Mouse (Mus musculus) liver, postnatal 0 days (tissue): ENCODE data around the gene Msi2. TPM values are rescaled to one million over a fixed set of nuclear protein-coding genes. Genes with fewer than 3 reads are reported as not detected.

Source experiments
- ATAC-seq: fragments of 200-750 bp; cut with Nextera tagmentation; 2 replicates; pipeline ENCODE4 v1.8.0; 2017; ENCODE audit warnings: mild to moderate bottlenecking, moderate library complexity
- DNase-seq: peaks from one replicate; pipeline ENCODE4 v3.0.0-alpha.2; 2016
- H3K27ac ChIP-seq: fragments of 300-500 bp; sonication (generic); 2 replicates; pipeline ENCODE4 v1.5.1; 2014; ENCODE audit warnings: antibody characterized with exemption, moderate library complexity, mild to moderate bottlenecking, low read depth
- H3K27me3 ChIP-seq: fragments of 300-500 bp; sonication (generic); 2 replicates; pipeline ENCODE4 v1.6.1; 2014; ENCODE audit warnings: low read length, control low read depth, mixed read lengths; ENCODE audit not compliant: insufficient read depth
- H3K36me3 ChIP-seq: fragments of 300-500 bp; sonication (generic); replicated peaks from 2 replicates; pipeline ENCODE4 v1.6.1; 2014; ENCODE audit warnings: mild to moderate bottlenecking, control low read depth, low read length, moderate library complexity, mixed read lengths; ENCODE audit not compliant: insufficient read depth
- H3K4me1 ChIP-seq: fragments of 300-500 bp; sonication (generic); 2 replicates; pipeline ENCODE4 v1.6.1; 2014; ENCODE audit warnings: antibody characterized with exemption, mild to moderate bottlenecking, control low read depth; ENCODE audit not compliant: insufficient read depth
- H3K4me2 ChIP-seq: fragments of 300-500 bp; sonication (generic); 2 replicates; pipeline ENCODE4 v1.6.1; 2014; ENCODE audit warnings: low read depth, mild to moderate bottlenecking, low read length, moderate library complexity, mixed read lengths
- H3K4me3 ChIP-seq: fragments of 300-500 bp; sonication (generic); 2 replicates; pipeline ENCODE4 v1.5.1; 2014; ENCODE audit warnings: low read depth, low read length
- H3K9ac ChIP-seq: fragments of 300-500 bp; sonication (generic); replicated peaks from 2 replicates; pipeline ENCODE4 v1.6.1; 2014; ENCODE audit warnings: mild to moderate bottlenecking, moderate library complexity
- H3K9me3 ChIP-seq: fragments of 300-500 bp; sonication (generic); 2 replicates; pipeline ENCODE4 v1.6.1; 2016; ENCODE audit warnings: mild to moderate bottlenecking, control low read depth, low read length, mixed read lengths
- CTCF ChIP-seq: sonication (generic); IDR thresholded peaks from 2 replicates; pipeline ENCODE4 v1.5.1; 2016; ENCODE audit warnings: antibody characterized with exemption, low read depth
- EP300 ChIP-seq: IDR thresholded peaks from 2 replicates; pipeline ENCODE4 v1.6.1; 2016; ENCODE audit warnings: antibody characterized with exemption, low read depth, mild to moderate bottlenecking
- WGBS: fragments of 180-500 bp; shearing (Covaris S2); extraction: QIAGEN DNeasy Blood & Tissue Kit; methylation state at CpG from one replicate; pipeline ENCODE4 v1.1.7; 2014; ENCODE audit not compliant: insufficient replicate concordance; 5-methylcytosine and 5-hydroxymethylcytosine counted together
- polyA plus RNA-seq: library from polyadenylated mRNA; unstranded; fragments of >200 nt; fragmentation: Nextera tagmentation; extraction: Ambion mirVana; gene quantifications from 2 replicates; pipeline ENCODE4 v1.2.1, GENCODE M21; 2015

Msi2 gene
- polyA plus RNA-seq, 1 experiment from 2014 or later: 3.7 TPM

- ATAC-seq: no peak
- no peak for TF ChIP-seq CTCF
- no peak for TF ChIP-seq EP300
- Histone ChIP-seq H3K9ac (no peak overlapping the region), H3K27ac (no peak overlapping the region), H3K9me3 (no peaks in the 10 kb centered on the region), H3K4me1 (no peaks in the 10 kb centered on the region), H3K4me3 (no peak overlapping the region), H3K4me2 (no peak overlapping the region), H3K36me3 (0 out of 2 replicates have a peak, but pooled peaks cover 3% of the 10 kb centered on the region), H3K27me3 (no peaks in the 10 kb centered on the region)
- DNase-seq: no peak
- WGBS: 37% methylated on average over 3 of the region's 3 CpGs
These were observed 269.7 kb downstream of the Msi2 start for GRCm38 (mm10) chr11:88448571-88448970.

- Histone ChIP-seq H3K27ac (no peak overlapping the region), H3K9me3 (no peaks in the 10 kb centered on the region), H3K4me2 (no peak overlapping the region), H3K4me3 (no peak overlapping the region), H3K4me1 (no peaks in the 10 kb centered on the region), H3K27me3 (no peaks in the 10 kb centered on the region), H3K36me3 (0 out of 2 replicates have a peak, but pooled peaks cover 3% of the 10 kb centered on the region), H3K9ac (no peak overlapping the region)
- 82% methylated on average over 11 of the region's 11 CpGs for WGBS
- TF ChIP-seq EP300 (no peak), CTCF (no peak)
- DNase-seq: no peak
- ATAC-seq: no peak
These were observed 271.0 kb downstream of the Msi2 start for GRCm38 (mm10) chr11:88447350-88447749.

GRCm38 (mm10) chr11:88443905-88444304 is 274.4 kb downstream of the Msi2 start:
- Histone ChIP-seq H3K4me2 (no peak overlapping the region), H3K36me3 (0 out of 2 replicates have a peak, but pooled peaks cover 3% of the 10 kb centered on the region), H3K27ac (no peak overlapping the region), H3K9me3 (no peaks in the 10 kb centered on the region), H3K9ac (no peak overlapping the region), H3K4me1 (no peaks in the 10 kb centered on the region), H3K4me3 (no peak overlapping the region), H3K27me3 (no peaks in the 10 kb centered on the region)
- DNase-seq: no peak
- ATAC-seq: no peak
- TF ChIP-seq EP300: no peak
- no peak for TF ChIP-seq CTCF
- WGBS: 86% methylated on average over 14 of the region's 14 CpGs

- H3K9ac ChIP-seq: no peak overlapping the region
- no peak overlapping the region for H3K27ac ChIP-seq
- H3K4me3 ChIP-seq: no peak overlapping the region
- 0 out of 2 replicates have a peak, but pooled peaks cover 3% of the 10 kb centered on the region for H3K36me3 ChIP-seq
- ATAC-seq (no peak), DNase-seq (no peak)
- H3K9me3 ChIP-seq: no peaks in the 10 kb centered on the region
- no peak for TF ChIP-seq CTCF
- TF ChIP-seq EP300: no peak
- 89% methylated on average over 8 of the region's 8 CpGs for WGBS
- H3K4me1 ChIP-seq: no peaks in the 10 kb centered on the region
- no peak overlapping the region for H3K4me2 ChIP-seq
- no peaks in the 10 kb centered on the region for H3K27me3 ChIP-seq
These were observed 275.0 kb downstream of the Msi2 start for GRCm38 (mm10) chr11:88443291-88443690.

GRCm38 (mm10) chr11:88441871-88442740 is 276.2 kb downstream of the Msi2 start:
- H3K9me3 ChIP-seq: no peaks in the 10 kb centered on the region
- H3K9ac ChIP-seq: no peak overlapping the region
- H3K4me1 ChIP-seq: no peaks in the 10 kb centered on the region
- ATAC-seq (no peak), DNase-seq (no peak)
- no peak overlapping the region for H3K27ac ChIP-seq
- 71% methylated on average over 12 of the region's 12 CpGs for WGBS
- H3K27me3 ChIP-seq: no peaks in the 10 kb centered on the region
- no peak overlapping the region for H3K4me3 ChIP-seq
- H3K4me2 ChIP-seq: no peak overlapping the region
- 0 out of 2 replicates have a peak, but pooled peaks have one; percentile 4 for TF ChIP-seq CTCF
- TF ChIP-seq EP300: no peak
- H3K36me3 ChIP-seq: 0 out of 2 replicates have a peak, but pooled peaks cover 3% of the 10 kb centered on the region

- DNase-seq (no peak), ATAC-seq (no peak)
- H3K27ac ChIP-seq: no peak overlapping the region
- no peak overlapping the region for H3K4me2 ChIP-seq
- H3K4me1 ChIP-seq: no peaks in the 10 kb centered on the region
- no peak overlapping the region for H3K9ac ChIP-seq
- no peaks in the 10 kb centered on the region for H3K9me3 ChIP-seq
- no peaks in the 10 kb centered on the region for H3K27me3 ChIP-seq
- H3K4me3 ChIP-seq: no peak overlapping the region
- TF ChIP-seq EP300: no peak
- TF ChIP-seq CTCF: no peak
- H3K36me3 ChIP-seq: no peaks in the 10 kb centered on the region
- 90% methylated on average over 3 of the region's 3 CpGs for WGBS
These were observed 279.7 kb downstream of the Msi2 start for GRCm38 (mm10) chr11:88438659-88439058.
